Mouse (Mus musculus) hindbrain, postnatal 0 days (tissue): ENCODE measurements around the gene Pax4. TPM values are rescaled to one million over a fixed set of nuclear protein-coding genes. Genes with fewer than 3 reads are reported as not detected.

Experiments
- ATAC-seq: fragments of 200-750 bp; cut with Nextera tagmentation; 2 replicates; pipeline ENCODE4 v1.8.0; 2017; ENCODE audit warnings: mild to moderate bottlenecking, moderate TSS enrichment, moderate library complexity
- DNase-seq: peaks from one replicate; pipeline ENCODE4 v3.0.0-alpha.2; 2015; ENCODE audit warnings: low spot score
- H3K27ac ChIP-seq: fragments of 300-500 bp; sonication (generic); 2 replicates; pipeline ENCODE4 v1.5.1; 2014; ENCODE audit warnings: mild to moderate bottlenecking
- H3K27me3 ChIP-seq: fragments of 300-500 bp; sonication (generic); 2 replicates; pipeline ENCODE4 v1.6.1; 2014; ENCODE audit warnings: low read length, mixed read lengths; ENCODE audit not compliant: insufficient read depth
- H3K36me3 ChIP-seq: fragments of 300-500 bp; sonication (generic); 2 replicates; pipeline ENCODE4 v1.6.1; 2014; ENCODE audit warnings: low read length, mixed read lengths; ENCODE audit not compliant: insufficient read depth
- H3K4me1 ChIP-seq: fragments of 300-500 bp; sonication (generic); 2 replicates; pipeline ENCODE4 v1.6.1; 2014; ENCODE audit warnings: antibody characterized with exemption, low read length, mixed read lengths; ENCODE audit not compliant: insufficient read depth
- H3K4me2 ChIP-seq: fragments of 300-500 bp; sonication (generic); 2 replicates; pipeline ENCODE4 v1.6.1; 2014; ENCODE audit warnings: low read depth, mild to moderate bottlenecking, low read length, moderate library complexity, mixed read lengths
- H3K4me3 ChIP-seq: fragments of 300-500 bp; sonication (generic); 2 replicates; pipeline ENCODE4 v1.5.1; 2014; ENCODE audit warnings: low read length
- H3K9ac ChIP-seq: fragments of 300-500 bp; sonication (generic); replicated peaks from 2 replicates; pipeline ENCODE4 v1.6.1; 2014; ENCODE audit warnings: mild to moderate bottlenecking, low read length, moderate library complexity, mixed read lengths
- H3K9me3 ChIP-seq: fragments of 300-500 bp; sonication (generic); 2 replicates; pipeline ENCODE4 v1.6.1; 2016; ENCODE audit warnings: low read length, mixed read lengths
- CTCF ChIP-seq: IDR thresholded peaks from 2 replicates; pipeline ENCODE4 v1.5.1; 2016; ENCODE audit warnings: antibody characterized with exemption, control low read depth, low read depth
- whole genome bisulfite sequencing: fragments of 180-500 bp; shearing (Covaris S2); extraction: QIAGEN DNeasy Blood & Tissue Kit; methylation state at CpG from one replicate; pipeline ENCODE4 v1.1.7; 2014; 5-methylcytosine and 5-hydroxymethylcytosine counted together
- polyA plus RNA-seq: library from polyadenylated mRNA; unstranded; fragments of >200 nt; fragmentation: Nextera tagmentation; extraction: Ambion mirVana; gene quantifications from 2 replicates; pipeline ENCODE4 v1.2.1, GENCODE M21; 2015
- total RNA-seq: library from RNA; depleted of rRNA; stranded (reverse); fragments of >200 nt; gene quantifications from 2 replicates; pipeline ENCODE4 v1.2.3, GENCODE M21; 2014

Pax4 gene
- total and polyA plus RNA-seq, 2 experiments from 2014 or later, result 0.23 TPM; not detected in 1

GRCm38 (mm10) chr6:28420361-28420760 lies 28.8 kb downstream of the Pax4 start:
- DNase-seq, result no peak
- Histone ChIP-seq H3K4me2 (peak overlapping the region; percentile 96), H3K4me1 (peaks cover 30% of the 10 kb centered on the region), H3K9ac (no peak overlapping the region), H3K27ac (no peak overlapping the region), H3K36me3 (peaks cover 18% of the 10 kb centered on the region), H3K27me3 (no peaks in the 10 kb centered on the region), H3K9me3 (no peaks in the 10 kb centered on the region), H3K4me3 (peak overlapping the region; percentile 66)
- no peak for TF ChIP-seq CTCF
- no peak for ATAC-seq
- 84% methylated on average over 17 of the region's 17 CpGs for WGBS

GRCm38 (mm10) chr6:28419673-28420072 lies 29.5 kb downstream of the Pax4 start:
- no peak for TF ChIP-seq CTCF
- no peak for ATAC-seq
- DNase-seq, result no peak
- H3K36me3 ChIP-seq, result peaks cover 21% of the 10 kb centered on the region
- no peaks in the 10 kb centered on the region for H3K27me3 ChIP-seq
- H3K4me1 ChIP-seq, result peaks cover 27% of the 10 kb centered on the region
- peak overlapping the region; percentile 96 for H3K4me2 ChIP-seq
- H3K9me3 ChIP-seq, result no peaks in the 10 kb centered on the region
- no peak overlapping the region for H3K9ac ChIP-seq
- H3K4me3 ChIP-seq, result no peak overlapping the region
- no peak overlapping the region for H3K27ac ChIP-seq
- 61% methylated on average over 2 of the region's 2 CpGs for WGBS

GRCm38 (mm10) chr6:28418449-28418848 lies 30.7 kb downstream of the Pax4 start:
- Histone ChIP-seq H3K9ac (no peak overlapping the region), H3K27ac (no peak overlapping the region; the same call in 1 of the 2 replicates), H3K27me3 (no peaks in the 10 kb centered on the region), H3K9me3 (no peaks in the 10 kb centered on the region), H3K4me3 (no peak overlapping the region), H3K4me2 (no peak overlapping the region), H3K4me1 (peaks cover 20% of the 10 kb centered on the region), H3K36me3 (peaks cover 21% of the 10 kb centered on the region)
- TF ChIP-seq CTCF, result 0 out of 2 replicates have a peak, but pooled peaks have one; percentile 6
- ATAC-seq (no peak), DNase-seq (peak; percentile 79)
- WGBS, result 53% methylated on average over 14 of the region's 14 CpGs

GRCm38 (mm10) chr6:28416981-28417380 lies 32.2 kb downstream of the Pax4 start:
- no peak for TF ChIP-seq CTCF
- Histone ChIP-seq H3K36me3 (peaks cover 21% of the 10 kb centered on the region), H3K4me1 (peaks cover 18% of the 10 kb centered on the region), H3K27me3 (no peaks in the 10 kb centered on the region), H3K27ac (no peak overlapping the region), H3K9ac (no peak overlapping the region), H3K4me2 (no peak overlapping the region), H3K4me3 (no peak overlapping the region), H3K9me3 (no peaks in the 10 kb centered on the region)
- no peak for ATAC-seq
- no peak for DNase-seq
- 67% methylated on average over 4 of the region's 4 CpGs for WGBS

- Histone ChIP-seq H3K4me2 (no peak overlapping the region), H3K27ac (no peak overlapping the region), H3K9ac (no peak overlapping the region), H3K4me1 (no peaks in the 10 kb centered on the region), H3K9me3 (no peaks in the 10 kb centered on the region), H3K4me3 (no peak overlapping the region), H3K36me3 (0 out of 2 replicates have a peak, but pooled peaks cover 12% of the 10 kb centered on the region), H3K27me3 (no peaks in the 10 kb centered on the region)
- ATAC-seq (no peak), DNase-seq (no peak)
- 78% methylated on average over 2 of the region's 2 CpGs for WGBS
- TF ChIP-seq CTCF, result no peak
Measured at GRCm38 (mm10) chr6:28411236-28411635, 37.9 kb downstream of the Pax4 start.

GRCm38 (mm10) chr6:28410053-28410452 lies 39.1 kb downstream of the Pax4 start:
- no peak for ATAC-seq
- Histone ChIP-seq H3K4me2 (no peak overlapping the region), H3K4me1 (no peaks in the 10 kb centered on the region), H3K9me3 (no peaks in the 10 kb centered on the region), H3K9ac (no peak overlapping the region), H3K27ac (no peak overlapping the region), H3K36me3 (0 out of 2 replicates have a peak, but pooled peaks cover under 1% of the 10 kb centered on the region), H3K4me3 (no peak overlapping the region), H3K27me3 (no peaks in the 10 kb centered on the region)
- 89% methylated on average over 9 of the region's 9 CpGs for WGBS
- DNase-seq, result no peak
- no peak for TF ChIP-seq CTCF

- no peaks in the 10 kb centered on the region for H3K36me3 ChIP-seq
- H3K4me1 ChIP-seq, result no peaks in the 10 kb centered on the region; the same call in 1 of the 2 replicates
- ATAC-seq, result no peak
- TF ChIP-seq CTCF, result no peak; the same call in 1 of the 2 replicates
- H3K4me3 ChIP-seq, result no peak overlapping the region
- no peaks in the 10 kb centered on the region for H3K9me3 ChIP-seq
- H3K9ac ChIP-seq, result no peak overlapping the region
- no peak overlapping the region for H3K27ac ChIP-seq
- WGBS, result 86% methylated on average over 4 of the region's 4 CpGs
- H3K4me2 ChIP-seq, result no peak overlapping the region
- no peak for DNase-seq
- no peaks in the 10 kb centered on the region for H3K27me3 ChIP-seq
Measured at GRCm38 (mm10) chr6:28399791-28400190, 49.4 kb downstream of the Pax4 start.
